Mouse (Mus musculus) frontal cortex, postnatal 14 days (tissue): ENCODE data around the gene Arhgdib.

Source experiments
- DNase-seq, 2 experiments: peaks; one replicate each; pipeline ENCODE4 v3.0.0; 2022; ENCODE audit warnings: low spot score in 2 of 2

The Arhgdib gene

GRCm38 (mm10) chr6:136920320-136921257 is 21.1 kb downstream of the Arhgdib start:
- DNase-seq, result peak in 1 of 2 experiments; percentile 77

DNA sequence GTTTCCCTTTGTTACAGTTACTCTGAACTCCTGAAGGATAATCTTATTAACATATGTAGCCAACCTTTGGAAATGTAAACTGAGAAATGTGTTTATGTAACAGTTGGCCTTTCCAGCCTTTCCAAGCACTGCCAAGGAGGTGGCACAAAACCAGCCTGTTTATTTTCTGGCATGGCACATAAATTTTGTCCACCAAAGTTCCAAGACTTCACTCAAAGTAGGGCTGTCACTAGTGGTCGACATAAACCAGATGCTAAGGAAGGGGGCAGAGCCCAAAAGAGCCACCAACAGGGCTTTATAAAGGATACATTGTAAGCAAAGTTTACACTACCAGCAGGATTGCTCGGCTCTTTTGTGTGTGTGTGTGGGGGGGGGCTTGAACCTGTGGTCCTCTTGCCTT is 23.8 kb downstream of the Arhgdib start:
- no peak for DNase-seq

DNA sequence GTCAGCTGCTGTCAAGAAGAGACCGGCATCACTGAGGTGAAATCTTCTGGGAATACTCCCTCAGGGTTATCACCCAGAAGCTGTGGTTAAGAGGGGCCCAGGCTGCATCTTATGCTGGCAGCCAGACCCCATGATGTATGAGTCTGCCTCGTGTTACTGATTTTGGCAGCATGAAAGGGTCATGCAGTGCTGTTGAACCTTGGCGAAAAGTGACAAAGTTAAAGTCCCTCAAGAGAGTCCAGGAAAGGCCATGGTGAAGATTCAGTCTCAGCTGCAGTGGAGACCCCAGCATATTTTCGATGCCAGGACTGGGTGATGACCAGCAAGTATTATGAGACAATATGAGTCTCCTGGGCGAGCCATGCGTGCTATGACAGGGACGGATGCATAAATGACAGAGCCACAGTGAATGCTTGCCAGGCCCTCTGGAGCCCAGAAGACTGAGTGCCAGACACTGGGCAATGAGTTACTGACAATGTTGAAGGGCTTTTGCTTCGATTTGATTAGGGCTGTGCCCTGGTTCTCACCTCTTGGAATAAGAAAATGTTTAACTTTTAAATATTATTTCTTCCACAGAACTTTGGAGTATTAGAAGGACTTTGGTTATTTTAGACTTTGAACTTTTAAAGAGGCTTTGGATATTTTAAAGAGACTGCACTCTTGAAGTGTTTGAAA is 25.8 kb downstream of the Arhgdib start:
- no peak for DNase-seq

DNA sequence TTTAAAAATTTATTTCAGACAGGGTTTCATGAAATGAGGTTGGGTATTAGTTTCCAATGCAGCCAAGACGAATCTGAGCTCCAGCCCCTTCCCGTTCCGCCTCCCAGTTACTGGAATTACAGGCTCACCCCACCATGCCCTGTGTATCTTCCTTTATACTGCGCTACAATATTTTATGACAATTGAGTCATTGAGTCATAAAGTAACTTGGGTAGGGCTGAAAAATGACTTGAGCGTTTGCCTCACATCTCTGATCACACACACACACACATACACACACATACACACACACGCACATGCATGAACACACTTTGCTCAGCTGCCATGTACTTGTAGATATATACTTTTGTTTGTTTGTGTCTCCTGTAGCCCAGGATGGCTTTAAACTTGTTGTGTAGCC is 27.5 kb downstream of the Arhgdib start:
- DNase-seq, result no peak

DNA sequence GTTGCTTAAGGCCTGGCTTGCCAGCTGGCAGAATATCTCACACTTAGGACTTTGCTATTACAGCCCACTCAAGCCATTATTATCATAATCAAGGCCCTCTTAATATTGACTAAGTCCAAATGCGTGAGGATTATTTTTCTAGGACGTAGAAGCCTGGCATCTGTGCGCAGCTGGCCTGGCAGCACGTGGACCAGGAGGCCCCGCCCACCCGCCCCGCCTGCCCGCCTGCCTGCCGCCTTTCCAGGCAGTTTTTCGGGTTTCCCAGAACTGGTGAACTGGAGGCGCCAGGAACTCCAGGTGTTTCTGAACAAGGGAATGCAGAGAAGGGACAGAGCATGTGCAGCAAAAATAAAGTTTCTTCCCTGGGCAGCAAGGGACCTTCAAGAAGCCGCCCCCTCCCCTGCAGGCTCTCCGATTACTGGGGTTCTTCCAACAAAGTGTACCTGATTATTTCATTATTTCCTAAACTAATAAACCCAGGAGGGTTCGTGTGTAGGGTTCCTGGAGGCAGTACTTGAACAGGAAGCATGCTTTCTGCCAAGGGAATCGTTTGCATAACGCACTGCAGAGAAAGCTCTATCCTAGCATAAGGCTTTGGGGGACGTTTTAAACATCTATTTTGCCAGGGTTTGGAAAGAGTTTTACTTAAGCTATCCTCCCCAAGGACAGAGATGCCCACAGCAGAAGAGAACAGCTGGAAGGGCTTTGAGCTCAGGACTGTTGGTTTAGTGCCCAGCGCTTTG is 28.1 kb downstream of the Arhgdib start:
- no peak for DNase-seq

DNA sequence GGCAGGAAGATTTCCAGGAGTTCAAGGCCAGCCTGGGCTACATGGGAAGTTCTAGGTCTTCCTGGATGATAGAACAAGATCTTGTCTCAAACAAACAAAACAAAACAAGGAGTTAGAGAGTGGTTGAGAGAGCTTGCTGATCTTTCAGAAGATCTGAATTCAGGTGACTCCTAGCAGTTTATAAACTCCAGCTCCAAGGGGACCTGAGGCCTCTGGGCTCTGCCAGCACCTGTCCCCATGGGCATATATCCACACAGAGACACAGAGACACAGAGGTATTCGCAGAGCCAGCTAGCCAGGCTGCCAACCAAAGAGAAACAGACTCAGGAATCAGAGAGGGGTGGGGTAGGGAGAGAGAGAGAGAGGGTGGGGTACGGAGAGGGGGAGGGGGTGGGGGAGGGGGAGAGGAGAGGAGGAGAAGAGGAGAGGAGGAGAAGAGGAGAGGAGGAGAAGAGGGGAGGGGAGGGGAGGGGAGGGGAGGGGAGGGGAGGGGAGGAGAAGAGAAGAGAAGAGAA is 28.9 kb downstream of the Arhgdib start:
- DNase-seq, result no peak

DNA sequence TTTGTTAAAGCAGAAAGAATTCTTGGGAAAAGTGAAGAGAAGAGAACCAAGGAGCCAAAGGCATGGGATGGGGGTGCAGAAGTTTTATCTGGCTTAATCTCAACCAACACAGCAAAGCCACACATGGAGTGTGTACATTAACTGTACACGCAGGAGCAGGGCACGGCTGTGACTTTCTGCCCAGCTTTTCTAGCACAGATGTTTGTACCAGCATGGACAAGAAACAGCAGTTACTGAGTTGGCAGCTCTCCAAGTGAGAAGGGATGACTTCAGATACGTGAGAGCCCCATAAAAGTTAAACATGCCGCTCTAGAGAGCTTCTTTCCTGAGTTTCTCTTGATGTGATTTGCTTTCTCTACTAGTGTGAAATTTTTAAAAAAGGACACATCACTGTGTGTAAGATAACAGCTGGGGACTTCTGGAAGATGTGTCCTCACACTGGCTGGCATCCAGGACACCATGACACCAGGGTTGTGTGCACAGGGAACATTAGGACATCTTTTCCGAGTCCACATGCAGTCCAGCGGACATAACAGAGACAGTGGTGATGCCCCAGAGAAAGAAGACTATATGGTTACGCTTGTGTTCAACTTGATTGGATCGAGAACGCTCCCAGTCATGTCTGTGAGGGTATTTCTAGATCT is 31.3 kb downstream of the Arhgdib start:
- DNase-seq, result no peak

DNA sequence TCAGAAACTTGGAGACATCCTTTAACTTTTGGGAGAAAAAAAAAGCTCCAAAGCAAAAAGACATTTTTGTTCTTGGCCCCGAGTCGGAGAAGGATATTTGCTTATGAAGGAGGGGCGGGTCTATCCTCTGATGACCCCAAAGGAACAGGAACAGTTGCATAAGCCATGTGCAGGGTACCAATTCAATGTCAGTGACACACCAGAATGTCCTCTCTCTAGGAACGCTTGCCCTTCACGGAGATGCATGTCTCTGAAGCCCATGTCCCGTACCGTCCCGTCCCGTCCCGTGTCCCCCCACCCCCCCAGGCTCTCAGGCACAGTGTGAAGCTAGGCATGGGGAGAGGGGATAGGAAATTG is 34.8 kb downstream of the Arhgdib start:
- DNase-seq, result no peak

GRCm38 (mm10) chr6:136906283-136906936 is 35.3 kb downstream of the Arhgdib start:
- no peak for DNase-seq

DNA sequence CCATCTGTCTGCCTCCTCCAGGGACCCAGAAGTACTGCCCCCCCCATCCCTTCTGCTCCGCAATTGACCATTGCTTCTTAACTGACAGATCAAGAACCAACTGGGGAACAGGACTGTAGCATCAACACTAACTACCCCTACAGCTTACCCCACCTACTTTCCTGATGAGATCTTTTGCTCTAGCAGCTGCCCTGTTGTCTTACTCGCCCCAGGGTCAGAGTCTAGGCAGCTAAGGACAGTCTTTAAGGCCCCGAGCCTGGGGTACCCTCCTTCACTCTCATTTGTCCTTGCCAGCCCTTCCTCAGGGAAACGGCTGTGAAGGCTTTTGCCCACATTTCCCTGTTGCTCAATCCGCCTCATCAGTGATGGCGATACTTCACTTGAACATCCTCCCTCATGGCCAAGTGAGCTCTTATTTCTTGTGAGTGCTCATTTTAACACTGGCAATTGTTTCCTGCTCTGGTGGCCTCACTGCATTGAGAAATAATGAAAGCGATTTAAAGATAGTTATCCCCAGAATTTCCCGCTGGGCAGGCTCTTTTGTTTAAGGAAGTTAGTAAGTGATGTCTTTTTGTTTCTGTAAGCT is 37.7 kb downstream of the Arhgdib start:
- no peak for DNase-seq

GRCm38 (mm10) chr6:136902527-136902926 is 39.2 kb downstream of the Arhgdib start:
- DNase-seq, result no peak

GRCm38 (mm10) chr6:136901010-136901409 is 40.7 kb downstream of the Arhgdib start:
- no peak for DNase-seq

GRCm38 (mm10) chr6:136900369-136901009 is 41.2 kb downstream of the Arhgdib start:
- no peak for DNase-seq

DNA sequence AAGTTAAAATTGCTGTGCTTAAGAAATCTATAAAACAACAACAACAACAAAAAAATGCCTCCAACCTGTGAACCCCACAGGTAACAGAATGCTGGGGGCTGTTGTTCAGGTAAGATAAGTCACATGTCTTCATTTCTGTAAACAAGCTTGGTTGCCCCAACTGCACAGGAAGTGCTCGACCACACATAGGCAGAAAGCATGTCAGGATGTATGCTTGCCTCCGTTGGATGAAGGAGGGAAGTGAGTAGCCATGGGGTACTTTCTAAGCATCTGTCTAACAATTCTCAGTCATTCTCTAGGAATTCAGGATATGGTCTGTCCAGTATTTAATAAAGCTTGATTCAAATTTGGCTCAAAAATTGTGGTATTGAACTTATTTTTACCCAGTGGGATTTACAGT is 42.7 kb downstream of the Arhgdib start:
- no peak for DNase-seq

DNA sequence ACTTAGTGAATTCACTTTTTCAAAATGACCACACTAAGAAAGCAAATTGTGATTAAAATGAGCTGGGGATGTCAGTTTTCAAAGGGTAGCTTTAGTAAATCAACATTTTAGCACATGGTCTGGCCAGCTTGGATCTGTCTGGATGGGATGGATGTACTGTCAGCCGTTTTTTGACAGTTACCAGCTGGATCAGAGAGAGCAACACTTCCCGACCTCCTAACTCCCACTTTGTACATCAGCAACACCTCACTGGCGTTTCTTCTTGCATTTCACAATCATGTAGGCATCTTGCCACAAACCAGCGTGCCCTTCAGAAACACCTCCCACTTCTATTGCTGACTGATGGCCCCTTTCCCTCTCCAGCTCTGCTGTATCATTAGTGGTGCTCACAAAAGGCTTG is 43.5 kb downstream of the Arhgdib start:
- DNase-seq, result no peak

GRCm38 (mm10) chr6:136897789-136898188 is 43.9 kb downstream of the Arhgdib start:
- DNase-seq, result no peak

GRCm38 (mm10) chr6:136894532-136895339 is 47.0 kb downstream of the Arhgdib start:
- no peak for DNase-seq

GRCm38 (mm10) chr6:136892002-136892401 is 49.7 kb downstream of the Arhgdib start:
- DNase-seq, result no peak

GRCm38 (mm10) chr6:136889554-136889953 is 52.1 kb downstream of the Arhgdib start:
- no peak for DNase-seq
